Mouse (Mus musculus) lung, embryonic 14.5 days (tissue): Measurements from ENCODE around the gene Klk9. TPM values are rescaled to one million over a fixed set of nuclear protein-coding genes. Genes with fewer than 3 reads are reported as not detected.

Experiments
- ATAC-seq: fragments of 200-750 bp; cut with Nextera tagmentation; 2 replicates; pipeline ENCODE4 v1.8.0; 2017; ENCODE audit warnings: mild to moderate bottlenecking, moderate TSS enrichment, moderate library complexity; ENCODE audit not compliant: insufficient read depth
- DNase-seq: peaks from one replicate; pipeline ENCODE4 v3.0.0-alpha.2; 2015
- H3K27ac ChIP-seq: fragments of 300-500 bp; sonication (generic); 2 replicates; pipeline ENCODE4 v1.5.1; 2014; ENCODE audit warnings: low read depth, mild to moderate bottlenecking, moderate library complexity
- H3K27me3 ChIP-seq: fragments of 300-500 bp; sonication (generic); 2 replicates; pipeline ENCODE4 v1.6.1; 2014; ENCODE audit warnings: low read length, control low read depth; ENCODE audit not compliant: insufficient read depth
- H3K36me3 ChIP-seq: fragments of 300-500 bp; sonication (generic); 2 replicates; pipeline ENCODE4 v1.6.1; 2014; ENCODE audit warnings: control low read depth; ENCODE audit not compliant: insufficient read depth
- H3K4me1 ChIP-seq: fragments of 300-500 bp; sonication (generic); 2 replicates; pipeline ENCODE4 v1.6.1; 2014; ENCODE audit warnings: antibody characterized with exemption, control low read depth; ENCODE audit not compliant: insufficient read depth
- H3K4me2 ChIP-seq: fragments of 300-500 bp; sonication (generic); 2 replicates; pipeline ENCODE4 v1.6.1; 2014; ENCODE audit warnings: mild to moderate bottlenecking
- H3K4me3 ChIP-seq: fragments of 300-500 bp; sonication (generic); 2 replicates; pipeline ENCODE4 v1.5.1; 2014; ENCODE audit warnings: low read depth, low read length
- H3K9ac ChIP-seq: fragments of 300-500 bp; sonication (generic); 2 replicates; pipeline ENCODE4 v1.6.1; 2014
- H3K9me3 ChIP-seq: fragments of 300-500 bp; sonication (generic); 2 replicates; pipeline ENCODE4 v1.6.1; 2016; ENCODE audit warnings: low read depth, low read length, control low read depth
- CTCF ChIP-seq: IDR thresholded peaks from 2 replicates; pipeline ENCODE4 v1.5.1; 2016; ENCODE audit warnings: antibody characterized with exemption, low read depth
- WGBS: fragments of 180-500 bp; shearing (Covaris S2); extraction: QIAGEN DNeasy Blood & Tissue Kit; methylation state at CpG from one replicate; pipeline ENCODE4 v1.1.7; 2014; 5-methylcytosine and 5-hydroxymethylcytosine counted together
- polyA plus RNA-seq: library from polyadenylated mRNA; unstranded; fragments of >200 nt; fragmentation: Nextera tagmentation; extraction: Ambion mirVana; gene quantifications from 2 replicates; pipeline ENCODE4 v1.2.1, GENCODE M21; 2014

Gene Klk9
- polyA plus RNA-seq, 1 experiment from 2014 or later, result not detected

DNA sequence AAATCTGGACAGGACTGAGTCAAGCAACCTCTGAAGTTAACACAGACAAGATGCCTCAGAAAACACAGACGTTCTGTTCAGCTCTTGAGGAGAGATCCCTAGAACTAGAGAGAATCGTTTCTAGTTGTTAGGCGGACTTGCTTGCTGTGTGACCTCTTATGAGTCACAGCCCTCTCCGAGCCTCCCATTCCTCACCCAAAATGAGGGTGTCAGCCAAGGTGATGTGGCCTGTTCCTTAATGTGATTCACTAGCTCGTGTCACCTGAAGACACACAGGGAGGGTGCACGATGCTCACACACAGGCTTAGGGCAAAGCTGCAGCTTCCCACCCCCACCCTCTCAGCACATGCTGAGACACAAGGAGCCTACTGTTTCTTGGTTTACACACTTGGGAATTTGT, 11.4 kb upstream of the Klk9 start:
- no peaks in the 10 kb centered on the region for H3K36me3 ChIP-seq
- DNase-seq (no peak), ATAC-seq (no peak)
- no peaks in the 10 kb centered on the region for H3K9me3 ChIP-seq
- TF ChIP-seq CTCF, result no peak
- no peak overlapping the region for H3K9ac ChIP-seq
- 49% methylated on average over 6 of the region's 6 CpGs for WGBS
- no peak overlapping the region for H3K4me2 ChIP-seq
- H3K4me3 ChIP-seq, result no peak overlapping the region
- no peaks in the 10 kb centered on the region for H3K4me1 ChIP-seq
- H3K27ac ChIP-seq, result no peak overlapping the region
- peaks cover 5% of the 10 kb centered on the region; the same call in 1 of the 2 replicates for H3K27me3 ChIP-seq

DNA sequence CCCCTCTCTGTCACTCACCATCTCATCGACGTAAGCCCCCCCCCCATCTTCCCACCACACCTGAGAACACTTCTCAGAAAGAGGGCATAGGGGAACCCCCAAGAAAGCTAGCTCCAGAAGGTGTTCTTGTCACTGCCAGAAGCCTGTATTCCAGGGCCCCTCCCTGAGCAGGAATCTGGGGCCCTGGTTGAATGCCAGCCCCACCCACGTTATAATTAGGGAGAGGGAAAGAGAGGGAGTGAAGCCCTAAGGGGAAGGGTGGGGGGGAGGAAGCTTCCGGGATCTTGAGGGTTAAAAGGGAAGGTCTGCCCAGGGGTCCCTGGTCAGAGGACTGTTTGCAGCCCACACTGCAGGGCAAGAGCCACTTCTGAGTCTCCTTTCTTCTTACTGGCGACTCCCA, 10.9 kb upstream of the Klk9 start, which contains the start of gene Klk10:
Klk10 (plus strand) TSS at position 290 of the 400 bp plus-strand sequence.
- no peak within 1 kb of the TSS for H3K27ac ChIP-seq
- no peak for ATAC-seq
- H3K4me1 ChIP-seq, result no peaks in the 10 kb centered on the region
- H3K27me3 ChIP-seq, result peaks cover 5% of the 10 kb centered on the region; the same call in 1 of the 2 replicates
- no peak within 1 kb of the TSS for H3K4me2 ChIP-seq
- no peak within 1 kb of the TSS for H3K9ac ChIP-seq
- no peak for TF ChIP-seq CTCF
- WGBS, result 32% methylated on average over 5 of the region's 5 CpGs
- H3K9me3 ChIP-seq, result no peaks in the 10 kb centered on the region
- H3K36me3 ChIP-seq, result no peaks in the 10 kb centered on the region
- no peak within 1 kb of the TSS for H3K4me3 ChIP-seq
- no peak for DNase-seq

- Histone ChIP-seq H3K9ac (no peak overlapping the region), H3K4me1 (no peaks in the 10 kb centered on the region), H3K4me2 (no peak overlapping the region), H3K36me3 (no peaks in the 10 kb centered on the region), H3K9me3 (no peaks in the 10 kb centered on the region), H3K4me3 (no peak overlapping the region), H3K27me3 (peaks cover 5% of the 10 kb centered on the region; the same call in 1 of the 2 replicates), H3K27ac (no peak overlapping the region)
- DNase-seq (no peak), ATAC-seq (no peak)
- WGBS, result 78% methylated on average over 11 of the region's 11 CpGs
- no peak for TF ChIP-seq CTCF
Measured at GRCm38 (mm10) chr7:43781541-43781940, 10.2 kb upstream of the Klk9 start.

GRCm38 (mm10) chr7:43782275-43783265, 9.1 kb upstream of the Klk9 start:
- ATAC-seq (peak; percentile 86), DNase-seq (peak; percentile 91)
- Histone ChIP-seq H3K36me3 (no peaks in the 10 kb centered on the region), H3K4me3 (peak overlapping the region; percentile 21), H3K4me1 (no peaks in the 10 kb centered on the region), H3K9ac (no peak overlapping the region), H3K27me3 (peaks cover 5% of the 10 kb centered on the region; the same call in 1 of the 2 replicates), H3K27ac (no peak overlapping the region), H3K9me3 (no peaks in the 10 kb centered on the region), H3K4me2 (peak overlapping the region; percentile 63)
- TF ChIP-seq CTCF, result peak; percentile 88
- 7% methylated on average over 36 of the region's 36 CpGs for WGBS

DNA sequence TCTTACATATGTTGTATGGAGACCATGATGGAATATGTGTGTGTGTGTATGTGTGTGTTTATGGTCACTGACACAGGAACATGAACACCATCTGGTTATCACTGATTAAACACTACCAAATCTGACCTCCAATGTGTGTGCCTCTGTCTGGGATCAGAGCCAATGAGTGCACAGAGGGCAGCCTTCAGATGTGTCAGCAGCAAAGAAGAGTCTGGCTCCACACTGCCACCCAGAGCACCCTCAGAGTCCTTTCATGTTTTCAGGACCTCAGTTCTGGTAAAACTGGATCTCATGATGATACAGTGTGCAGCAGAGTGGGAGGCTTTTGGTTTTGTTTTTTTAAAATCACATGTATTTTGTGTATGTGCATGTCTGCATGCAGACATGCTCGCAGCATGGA, 6.4 kb upstream of the Klk9 start:
- Histone ChIP-seq H3K27ac (no peak overlapping the region), H3K9me3 (no peaks in the 10 kb centered on the region), H3K4me1 (no peaks in the 10 kb centered on the region), H3K4me2 (no peak overlapping the region), H3K9ac (no peak overlapping the region), H3K27me3 (peaks cover 5% of the 10 kb centered on the region; the same call in 1 of the 2 replicates), H3K4me3 (no peak overlapping the region), H3K36me3 (no peaks in the 10 kb centered on the region)
- WGBS, result 81% methylated on average over 1 of the region's 1 CpGs
- peak; percentile 18; the same call in 1 of the 2 replicates for TF ChIP-seq CTCF
- ATAC-seq (peak; percentile 18; the same call in 1 of the 2 replicates), DNase-seq (peak; percentile 44)

DNA sequence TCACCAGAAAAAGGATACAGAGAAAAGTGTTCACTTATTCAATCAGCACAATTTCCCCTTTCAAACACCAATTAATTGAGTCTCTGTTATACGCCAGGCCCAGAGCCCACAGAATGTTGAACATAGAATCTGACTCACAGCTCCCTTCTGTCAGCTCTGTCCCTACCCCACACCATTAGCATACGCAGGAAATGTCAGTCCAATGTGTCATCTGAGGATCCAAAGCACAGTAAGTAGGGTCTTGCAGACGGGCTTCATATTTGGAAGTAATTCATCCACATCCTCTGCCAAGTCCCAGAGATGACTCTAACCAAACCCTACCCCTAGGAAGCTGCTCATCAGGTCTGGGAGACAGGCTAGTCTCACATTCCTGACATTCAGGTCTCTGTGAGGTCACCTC, 3.6 kb upstream of the Klk9 start:
- no peak overlapping the region for H3K4me2 ChIP-seq
- H3K9ac ChIP-seq, result no peak overlapping the region
- WGBS, result 47% methylated on average over 3 of the region's 3 CpGs
- no peak overlapping the region for H3K27ac ChIP-seq
- DNase-seq (no peak), ATAC-seq (no peak)
- no peak for TF ChIP-seq CTCF
- no peaks in the 10 kb centered on the region for H3K36me3 ChIP-seq
- no peaks in the 10 kb centered on the region for H3K4me1 ChIP-seq
- H3K27me3 ChIP-seq, result peaks cover 5% of the 10 kb centered on the region; the same call in 1 of the 2 replicates
- H3K9me3 ChIP-seq, result no peaks in the 10 kb centered on the region
- no peak overlapping the region for H3K4me3 ChIP-seq

- peak; percentile 16 for DNase-seq
- ATAC-seq, result no peak
- no peaks in the 10 kb centered on the region for H3K4me1 ChIP-seq
- H3K27ac ChIP-seq, result no peak overlapping the region
- no peaks in the 10 kb centered on the region for H3K9me3 ChIP-seq
- no peaks in the 10 kb centered on the region for H3K36me3 ChIP-seq
- WGBS, result 60% methylated on average over 2 of the region's 2 CpGs
- H3K4me2 ChIP-seq, result no peak overlapping the region
- no peak overlapping the region for H3K9ac ChIP-seq
- H3K4me3 ChIP-seq, result no peak overlapping the region
- 0 out of 2 replicates have a peak, but pooled peaks have one; percentile 6 for TF ChIP-seq CTCF
- no peaks in the 10 kb centered on the region for H3K27me3 ChIP-seq
Measured at GRCm38 (mm10) chr7:43789295-43789694, 2.4 kb upstream of the Klk9 start.
